Mouse (Mus musculus) C2C12 (cell line): Measurements from ENCODE around the gene Ift43. TPM values are rescaled to one million over a fixed set of nuclear protein-coding genes. Genes with fewer than 3 reads are reported as not detected.

Experiments
- H3K27me3 ChIP-seq: one replicate; pipeline ENCODE4 v1.6.1; 2011; ENCODE audit not compliant: control insufficient read depth, insufficient read depth, insufficient read length
- H3K36me3 ChIP-seq: one replicate; pipeline ENCODE4 v1.6.1; 2011; ENCODE audit not compliant: control insufficient read depth, insufficient read depth
- H3K4me3 ChIP-seq: one replicate; pipeline ENCODE4 v1.5.1; 2011; ENCODE audit warnings: mild to moderate bottlenecking, control low read depth; ENCODE audit not compliant: poor library complexity, insufficient read depth, severe bottlenecking
- H3K79me2 ChIP-seq: one replicate; pipeline ENCODE4 v1.6.1; 2011; ENCODE audit not compliant: control insufficient read depth, insufficient read depth
- H3K79me3 ChIP-seq: one replicate; pipeline ENCODE4 v1.6.1; 2011; ENCODE audit warnings: low read depth, control low read depth
- H3ac ChIP-seq: one replicate; pipeline ENCODE3; 2011; ENCODE audit warnings: low read depth; ENCODE audit not compliant: control insufficient read depth, insufficient read length
- CEBPB ChIP-seq: IDR thresholded peaks from one replicate; pipeline ENCODE4 v1.6.1; 2011; ENCODE audit warnings: low read depth, mild to moderate bottlenecking, control low read depth, moderate library complexity
- CTCF ChIP-seq: IDR thresholded peaks from one replicate; pipeline ENCODE4 v1.5.1; 2011; ENCODE audit not compliant: control insufficient read depth, insufficient read depth, insufficient read length
- FOSL1 ChIP-seq: IDR thresholded peaks from one replicate; pipeline ENCODE4 v1.8.0; 2011; ENCODE audit warnings: mild to moderate bottlenecking, low read length; ENCODE audit not compliant: poor library complexity, insufficient read depth, severe bottlenecking
- MAX ChIP-seq: IDR thresholded peaks from one replicate; pipeline ENCODE4 v1.6.1; 2011; ENCODE audit warnings: mild to moderate bottlenecking, control low read depth
- MYOD1 ChIP-seq: IDR thresholded peaks from one replicate; pipeline ENCODE4 v1.6.1; 2011; ENCODE audit warnings: low read depth; ENCODE audit not compliant: control insufficient read depth, insufficient read length
- MYOG ChIP-seq: IDR thresholded peaks from one replicate; pipeline ENCODE4 v1.6.1; 2011; ENCODE audit not compliant: control insufficient read depth, insufficient read length; ENCODE audit errors: extremely low read depth
- USF1 ChIP-seq: IDR thresholded peaks from one replicate; pipeline ENCODE4 v1.6.1; 2011; ENCODE audit warnings: low read depth, mild to moderate bottlenecking, control low read depth, moderate library complexity
- polyA plus RNA-seq: library from polyadenylated mRNA; unstranded; fragments of >200 nt; fragmentation: generic; extraction: Trizol; gene quantifications from one replicate; pipeline ENCODE4 v1.2.1, GENCODE M21; 2012; ENCODE audit warnings: missing spikeins

Ift43 gene
- polyA plus RNA-seq, 1 experiment, result 45.1 TPM

DNA sequence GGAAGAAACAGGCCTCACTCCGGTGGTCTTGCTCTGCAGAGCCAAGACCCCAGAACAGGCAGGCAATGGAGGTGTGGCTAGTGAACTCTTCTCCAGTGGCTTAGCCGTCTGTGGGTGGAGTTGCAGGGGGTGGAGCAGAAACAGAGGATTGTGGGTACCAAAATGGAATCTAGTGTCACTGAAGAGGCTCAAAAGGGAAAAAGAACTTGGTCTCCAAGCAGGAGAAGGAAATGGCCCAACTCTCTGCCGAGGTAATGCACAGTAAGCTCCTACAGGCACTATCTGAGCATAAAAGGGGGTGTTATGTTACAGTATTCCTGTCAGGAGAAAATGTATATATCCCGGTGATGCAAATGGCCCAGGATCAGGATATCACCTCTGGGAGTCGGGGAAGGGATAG is 86.9 kb downstream of the Ift43 start:
- H3ac ChIP-seq, result no peak overlapping the region
- H3K4me3 ChIP-seq, result no peak overlapping the region
- no peaks in the 10 kb centered on the region for H3K36me3 ChIP-seq
- no peaks in the 10 kb centered on the region for H3K79me2 ChIP-seq
- no peaks in the 10 kb centered on the region for H3K79me3 ChIP-seq
- H3K27me3 ChIP-seq, result peaks cover 47% of the 10 kb centered on the region
- TF ChIP-seq MYOD1 (no peak), CTCF (no peak), CEBPB (no peak), FOSL1 (no peak), MAX (no peak), USF1 (no peak), MYOG (no peak)

DNA sequence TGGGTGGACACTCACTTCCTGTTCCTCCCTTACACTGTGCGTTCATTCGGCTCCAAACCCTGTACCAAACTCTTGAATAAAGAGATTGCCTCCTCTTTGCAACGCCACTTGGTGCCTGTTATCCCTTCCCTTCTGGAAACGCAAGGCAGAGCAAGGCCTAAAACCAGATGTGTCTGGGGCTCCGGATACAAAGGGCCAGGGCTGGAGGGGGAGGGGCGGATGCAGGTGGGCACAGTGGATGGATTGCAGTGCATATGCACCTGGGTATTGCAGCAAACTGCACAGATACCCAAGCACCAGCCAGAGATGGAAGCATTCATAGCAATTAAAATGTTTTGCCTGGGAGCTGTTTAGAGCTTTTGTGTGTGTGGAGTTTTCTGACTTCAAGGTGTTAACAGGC is 91.0 kb downstream of the Ift43 start:
- H3ac ChIP-seq, result no peak overlapping the region
- H3K27me3 ChIP-seq, result peaks cover 56% of the 10 kb centered on the region
- H3K79me2 ChIP-seq, result no peaks in the 10 kb centered on the region
- TF ChIP-seq MYOD1 (no peak), USF1 (no peak), CTCF (no peak), MYOG (no peak), MAX (no peak), FOSL1 (no peak), CEBPB (no peak)
- no peaks in the 10 kb centered on the region for H3K79me3 ChIP-seq
- no peaks in the 10 kb centered on the region for H3K36me3 ChIP-seq
- no peak overlapping the region for H3K4me3 ChIP-seq

DNA sequence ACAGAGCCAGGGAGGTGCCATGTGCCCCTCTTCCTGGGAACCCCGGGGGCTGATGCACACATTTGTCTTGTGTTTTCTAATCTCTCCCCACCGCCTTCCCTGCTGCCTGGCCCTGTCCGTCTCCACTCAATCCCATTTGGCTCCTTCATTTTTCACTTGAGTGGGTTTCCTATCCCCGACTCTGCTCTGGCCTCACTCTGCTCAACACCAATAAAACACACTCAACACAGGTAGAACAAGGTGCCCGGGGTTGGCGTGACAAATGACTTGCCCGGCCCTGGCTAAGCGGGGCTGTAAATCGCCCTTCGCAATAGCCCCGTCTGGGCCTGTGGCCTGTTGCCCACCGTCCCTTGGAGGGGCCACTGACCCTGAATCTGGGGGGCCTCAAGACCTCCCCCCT is 92.0 kb downstream of the Ift43 start:
- no peak for TF ChIP-seq CTCF
- Histone ChIP-seq H3K79me2 (no peaks in the 10 kb centered on the region), H3K27me3 (peaks cover 53% of the 10 kb centered on the region), H3ac (no peak overlapping the region), H3K36me3 (no peaks in the 10 kb centered on the region), H3K4me3 (no peak overlapping the region), H3K79me3 (no peaks in the 10 kb centered on the region)

DNA sequence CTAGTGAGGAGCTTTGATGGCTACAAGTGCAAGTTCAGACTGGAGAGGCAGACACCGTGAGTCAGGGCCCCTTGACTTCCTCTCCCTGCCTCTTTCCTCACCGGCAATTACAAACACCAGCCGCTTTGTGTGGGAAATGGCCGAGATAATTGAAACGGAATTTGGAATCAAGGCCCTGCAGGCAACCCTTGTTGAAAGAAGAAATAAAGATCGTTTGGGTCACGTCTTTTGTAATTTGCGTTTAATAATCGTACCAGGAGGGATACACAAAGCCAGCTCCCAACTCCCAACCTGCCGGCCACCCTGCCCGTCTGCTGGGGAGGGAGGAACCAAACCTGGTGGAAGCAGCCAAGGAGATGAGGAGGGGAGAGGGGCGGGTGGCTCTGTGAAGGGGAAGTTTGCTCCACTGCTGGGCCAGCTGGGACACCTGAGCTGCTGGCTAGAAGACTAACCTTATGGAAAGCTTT is 93.2 kb downstream of the Ift43 start:
- Histone ChIP-seq H3ac (no peak overlapping the region), H3K27me3 (peaks cover 53% of the 10 kb centered on the region), H3K4me3 (no peak overlapping the region), H3K79me3 (no peaks in the 10 kb centered on the region), H3K79me2 (no peaks in the 10 kb centered on the region), H3K36me3 (no peaks in the 10 kb centered on the region)
- TF ChIP-seq USF1 (no peak), MAX (no peak), CTCF (no peak), FOSL1 (no peak)

DNA sequence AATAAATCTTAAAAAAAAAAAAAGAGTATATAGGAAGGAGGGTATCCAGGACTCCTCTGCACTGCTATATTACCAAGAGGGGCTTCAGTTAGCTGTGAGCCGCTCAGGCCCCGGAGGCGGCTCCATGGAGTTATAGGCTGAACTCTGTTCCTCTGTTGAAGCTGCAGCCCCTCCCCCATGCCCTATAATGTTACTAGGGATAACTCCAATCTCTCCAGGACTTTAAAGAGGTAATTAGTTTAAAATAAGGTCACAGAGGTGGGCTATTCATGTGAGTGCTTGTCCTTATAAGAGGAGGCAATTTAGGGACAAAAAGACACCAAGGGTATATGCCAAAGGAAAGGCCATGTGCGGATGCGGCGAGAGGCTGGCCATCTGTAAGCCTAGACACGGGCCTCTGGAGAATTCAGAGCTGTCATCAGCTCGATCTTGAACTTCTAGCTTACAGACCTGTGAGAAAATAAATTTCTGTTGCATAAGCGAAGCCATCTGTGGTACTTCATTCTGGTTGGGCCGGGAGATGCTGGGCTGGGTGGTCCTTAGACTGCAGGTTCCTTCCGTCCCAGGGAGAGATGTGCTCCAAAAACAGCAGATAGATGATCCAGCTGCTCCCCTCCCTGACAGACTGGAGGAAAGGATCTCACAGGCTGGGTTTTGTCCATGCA is 94.5 kb downstream of the Ift43 start:
- TF ChIP-seq FOSL1 (no peak), USF1 (no peak), MYOD1 (no peak), MAX (no peak), CEBPB (no peak), MYOG (no peak), CTCF (no peak)
- Histone ChIP-seq H3K36me3 (no peaks in the 10 kb centered on the region), H3K4me3 (no peak overlapping the region), H3K79me3 (no peaks in the 10 kb centered on the region), H3ac (no peak overlapping the region), H3K79me2 (no peaks in the 10 kb centered on the region), H3K27me3 (peaks cover 42% of the 10 kb centered on the region)

DNA sequence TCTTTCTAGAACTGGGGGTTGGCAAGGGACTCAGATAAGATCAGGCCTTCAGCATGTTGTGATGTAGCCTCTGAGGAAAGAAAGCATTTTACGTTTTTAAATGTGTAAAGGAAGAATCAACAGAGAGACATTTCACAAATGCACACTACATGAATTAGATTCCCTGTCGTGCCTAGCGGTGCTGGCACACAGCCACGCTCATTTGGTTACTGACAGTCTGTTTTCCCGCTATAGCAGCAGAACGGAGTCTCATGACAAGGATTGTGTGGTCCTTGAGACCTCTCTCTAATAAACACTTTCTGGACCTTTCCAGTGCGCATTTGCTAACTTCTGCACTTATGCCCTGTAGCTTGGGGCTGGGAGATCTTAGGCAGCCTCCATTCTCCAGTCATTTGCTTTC is 96.9 kb downstream of the Ift43 start:
- H3K79me3 ChIP-seq, result no peaks in the 10 kb centered on the region
- H3K27me3 ChIP-seq, result peaks cover 20% of the 10 kb centered on the region
- H3ac ChIP-seq, result no peak overlapping the region
- no peaks in the 10 kb centered on the region for H3K79me2 ChIP-seq
- TF ChIP-seq CEBPB, result no peak
- TF ChIP-seq CTCF, result no peak
- no peak for TF ChIP-seq MYOG
- no peak for TF ChIP-seq MYOD1
- TF ChIP-seq USF1, result no peak
- TF ChIP-seq MAX, result no peak
- TF ChIP-seq FOSL1, result no peak
- no peak overlapping the region for H3K4me3 ChIP-seq
- no peaks in the 10 kb centered on the region for H3K36me3 ChIP-seq
